ENCODE assay signal across 8 mouse cellular contexts in the genomic region with DNA sequence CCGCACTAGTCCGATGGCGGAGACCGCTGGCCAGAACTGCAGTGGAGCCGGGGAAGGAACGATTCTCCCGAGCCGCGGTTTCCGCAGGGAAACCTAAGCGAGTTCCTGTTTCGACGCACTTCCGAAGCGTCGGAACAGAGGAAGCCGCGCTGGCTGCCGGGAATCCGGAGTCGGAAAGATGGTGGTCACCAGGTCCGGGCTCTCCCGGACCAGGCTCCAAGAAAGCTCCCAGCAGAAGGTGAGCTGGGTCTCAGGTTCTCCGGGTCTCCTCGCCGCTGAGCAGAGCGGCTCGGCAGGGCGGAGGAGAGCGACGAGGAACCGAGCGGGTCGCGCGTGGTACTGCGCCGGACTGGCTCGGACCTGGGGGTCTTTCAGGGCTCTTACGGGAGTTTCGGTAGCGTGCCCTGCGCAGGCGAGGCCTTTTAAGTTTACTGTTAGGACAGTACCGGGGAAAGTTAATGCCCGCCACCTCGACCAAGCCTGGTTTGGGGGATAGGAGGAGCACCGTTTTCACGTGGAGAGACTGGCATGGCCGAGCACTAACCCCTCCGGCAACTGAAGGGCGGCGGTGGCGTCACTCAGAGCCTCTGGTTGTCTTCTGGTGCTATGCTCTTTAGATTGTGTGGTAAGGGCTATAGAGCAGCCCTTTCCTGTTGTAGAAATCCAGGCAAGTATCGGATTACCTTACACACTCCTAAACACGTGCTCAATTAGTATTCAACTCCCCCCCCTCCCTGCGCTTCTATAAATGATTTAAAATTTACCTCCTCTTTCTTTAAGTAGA. TPM values are rescaled to one million over a fixed set of nuclear protein-coding genes. Genes with fewer than 3 reads are reported as not detected.
A peak's percentile ranks its signal among the peaks of the same experiment; 100 is the strongest.
DNase-seq lines count a peak whose midpoint lies in the region; ATAC-seq and TF ChIP-seq lines count a peak whose summit lies in the region.

A gene (plus strand): TSS at position 148 of the 784 bp plus-strand sequence.

- peak within 1 kb of the TSS; percentile 81 for H3K4me2 ChIP-seq in forebrain, embryonic 15.5 days (replicated peaks)
- peak within 1 kb of the TSS; percentile 80 for H3K4me2 ChIP-seq in lung, postnatal 0 days (replicated peaks; ENCODE audit: low read depth, low read length)

- peaks cover 57% of the 10 kb centered on the region for H3K36me3 ChIP-seq in G1E (replicated peaks)
- H3K36me3 ChIP-seq in forebrain, embryonic 15.5 days, result peaks cover 34% of the 10 kb centered on the region
- H3K36me3 ChIP-seq in lung, postnatal 0 days (ENCODE audit: insufficient read depth, low read length), result peaks cover 7% of the 10 kb centered on the region; the same call in 1 of the 2 replicates

- H3K4me3 ChIP-seq in G1E (ENCODE audit: low read depth, low read length), result peak within 1 kb of the TSS; percentile 94
- H3K4me3 ChIP-seq in forebrain, embryonic 15.5 days, result peak within 1 kb of the TSS; percentile 91
- peak within 1 kb of the TSS; percentile 95 for H3K4me3 ChIP-seq in lung, postnatal 0 days (ENCODE audit: low read depth, low read length)

- H3K27ac ChIP-seq in forebrain, embryonic 15.5 days (replicated peaks), result peak within 1 kb of the TSS; percentile 80
- H3K27ac ChIP-seq in lung, postnatal 0 days (ENCODE audit: low read length), result peak within 1 kb of the TSS; percentile 77

- peak; percentile 10 for DNase-seq in G1E (ENCODE audit: low spot score)
- peak; percentile 94 for DNase-seq in cerebellum, adult 11-12 months
- peak; percentile 90 to 93 for DNase-seq in heart, postnatal 36 days
- DNase-seq in layer of hippocampus, adult 9-11 months, result peak; percentile 92
- peak; percentile 98 for DNase-seq in lung, postnatal 0 days (ENCODE audit: low spot score)
- DNase-seq in ovary, postnatal 14 days (ENCODE audit: low spot score), result peak; percentile 85
- DNase-seq in thymus, postnatal 14 days, result peak; percentile 85

- intact Hi-C loops in heart, postnatal 36 days (cut with DNase I), result loop anchor here (1.0 to 10.0 kb wide), 2 partner anchors 19 to 390 kb away; no protein-coding TSS in a partner anchor

- TF ChIP-seq EP300 in lung, postnatal 0 days (IDR thresholded peaks at IDR 0.05), result no peak

- under 1% methylated on average over 57 of the region's 57 CpGs for WGBS in forebrain, embryonic 15.5 days
- WGBS in lung, postnatal 0 days, result under 1% methylated on average over 57 of the region's 57 CpGs

- no peaks in the 10 kb centered on the region for H3K27me3 ChIP-seq in G1E (ENCODE audit: insufficient read depth, low read length)
- no peaks in the 10 kb centered on the region for H3K27me3 ChIP-seq in forebrain, embryonic 15.5 days
- H3K27me3 ChIP-seq in lung, postnatal 0 days (replicated peaks; ENCODE audit: insufficient read depth, low read length), result no peaks in the 10 kb centered on the region

- peaks cover 52% of the 10 kb centered on the region for H3K4me1 ChIP-seq in G1E (ENCODE audit: insufficient read depth, low read depth, low read length)
- H3K4me1 ChIP-seq in forebrain, embryonic 15.5 days, result peaks cover 43% of the 10 kb centered on the region
- peaks cover 8% of the 10 kb centered on the region; the same call in 1 of the 2 replicates for H3K4me1 ChIP-seq in lung, postnatal 0 days (ENCODE audit: insufficient read depth, low read depth, low read length)

- peak; percentile 84; the same call in 1 of the 2 replicates for ATAC-seq in G1E (ENCODE audit: extremely low read depth, insufficient number of reproducible peaks, low FRiP score, poor library complexity, severe bottlenecking)
- peak; percentile 96 for ATAC-seq in forebrain, embryonic 15.5 days (replicated peaks)
- ATAC-seq in lung, postnatal 0 days, result peak; percentile 97

- H3K9me3 ChIP-seq in G1E (replicated peaks), result no peaks in the 10 kb centered on the region
- no peaks in the 10 kb centered on the region for H3K9me3 ChIP-seq in forebrain, embryonic 15.5 days
- H3K9me3 ChIP-seq in lung, postnatal 0 days (ENCODE audit: low read length), result no peaks in the 10 kb centered on the region

- TF ChIP-seq CTCF in G1E (IDR thresholded peaks at IDR 0.05; ENCODE audit: low read depth, low read length), result no peak
- TF ChIP-seq CTCF in lung, postnatal 0 days (IDR thresholded peaks at IDR 0.05), result no peak

- peak within 1 kb of the TSS; percentile 88 for H3K9ac ChIP-seq in forebrain, embryonic 15.5 days (replicated peaks)
- peak within 1 kb of the TSS; percentile 86 for H3K9ac ChIP-seq in lung, postnatal 0 days (replicated peaks; ENCODE audit: low read depth)

RNA-seq across cellular contexts. Expression of the gene that starts here (rescaled TPM):
- total RNA-seq in G1E (2014; fragmentation: Nextera tagmentation), result 158 and 216 TPM in 2 replicates
- total RNA-seq in G1E (2017), result 111 and 138 TPM in 2 replicates
- polyA plus RNA-seq in G1E (2012), result 11.0 and 16.7 TPM in 2 replicates
- 51.9 and 59.9 TPM in 2 replicates for polyA plus RNA-seq in forebrain, embryonic 15.5 days (2015; fragmentation: Nextera tagmentation; extraction: Ambion mirVana)
- total RNA-seq in heart, postnatal 36 days (2021), result 10 to 100 TPM; 27.7 to 29.3 TPM
- 38.3 and 43.9 TPM in 2 replicates for polyA plus RNA-seq in lung, postnatal 0 days (2015; fragmentation: Nextera tagmentation; extraction: Ambion mirVana)

Comparison
In these comparisons a context has a peak if more than half of its experiments do, and no peak if none do; other contexts are left out.
1. Peak in every context shown above with its lines: DNase-seq, ATAC-seq, H3K4me3 ChIP-seq and H3K27ac ChIP-seq.
2. DNase-seq: peak in every context shown above with its lines; median percentile 98 in lung, postnatal 0 days; 94 in cerebellum, adult 11-12 months; 92 in layer of hippocampus, adult 9-11 months; 92 in heart, postnatal 36 days; 85 in ovary, postnatal 14 days; 85 in thymus, postnatal 14 days; 10 in G1E.